Mouse (Mus musculus): ENCODE measurements around the gene Smyd3.

GRCm38 (mm10) chr1:179211313-179211712 is 306.5 kb downstream of the Smyd3 start:
- TF ChIP-seq POLR2A (IDR thresholded peaks at IDR 0.05; ENCODE audit: extremely low read depth, insufficient read depth, low read length): no peak
- TF ChIP-seq CTCF (IDR thresholded peaks at IDR 0.05; ENCODE audit: low read depth, low read length): no peak

All from liver, adult 2 months (tissue).